Mouse (Mus musculus) spleen, adult 2 months (tissue): ENCODE measurements at regions not wholly inside any gene's neighbourhood (a gene's known extent, or its start where the extent isn't known, plus 50 kb on each side); places are given as distances from the start of the nearest gene placed in this dataset.

Source experiments
- CTCF ChIP-seq: fragments of 200-500 bp; IDR thresholded peaks from 2 replicates; pipeline ENCODE4 v1.5.1; 2011; ENCODE audit warnings: mild to moderate bottlenecking, inconsistent platforms; ENCODE audit not compliant: insufficient read depth, insufficient read length, insufficient replicate concordance; ENCODE audit errors: extremely low read depth
- POLR2A ChIP-seq: fragments of 200-500 bp; IDR thresholded peaks from 2 replicates; pipeline ENCODE4 v1.6.1; 2011; ENCODE audit warnings: low read depth, low read length, inconsistent platforms

GRCm38 (mm10) chrX:12284741-12285140 is 124.6 kb upstream of the Bcor start:
- no peak for TF ChIP-seq CTCF
- no peak for TF ChIP-seq POLR2A
